Mouse (Mus musculus) hindbrain, postnatal 0 days (tissue): Measurements from ENCODE around the gene Ucp1. TPM values are rescaled to one million over a fixed set of nuclear protein-coding genes. Genes with fewer than 3 reads are reported as not detected.

ENCODE experiments used
- ATAC-seq: fragments of 200-750 bp; cut with Nextera tagmentation; 2 replicates; pipeline ENCODE4 v1.8.0; 2017; ENCODE audit warnings: mild to moderate bottlenecking, moderate TSS enrichment, moderate library complexity
- DNase-seq: peaks from one replicate; pipeline ENCODE4 v3.0.0-alpha.2; 2015; ENCODE audit warnings: low spot score
- H3K27ac ChIP-seq: fragments of 300-500 bp; sonication (generic); 2 replicates; pipeline ENCODE4 v1.5.1; 2014; ENCODE audit warnings: mild to moderate bottlenecking
- H3K27me3 ChIP-seq: fragments of 300-500 bp; sonication (generic); 2 replicates; pipeline ENCODE4 v1.6.1; 2014; ENCODE audit warnings: low read length, mixed read lengths; ENCODE audit not compliant: insufficient read depth
- H3K36me3 ChIP-seq: fragments of 300-500 bp; sonication (generic); 2 replicates; pipeline ENCODE4 v1.6.1; 2014; ENCODE audit warnings: low read length, mixed read lengths; ENCODE audit not compliant: insufficient read depth
- H3K4me1 ChIP-seq: fragments of 300-500 bp; sonication (generic); 2 replicates; pipeline ENCODE4 v1.6.1; 2014; ENCODE audit warnings: antibody characterized with exemption, low read length, mixed read lengths; ENCODE audit not compliant: insufficient read depth
- H3K4me2 ChIP-seq: fragments of 300-500 bp; sonication (generic); 2 replicates; pipeline ENCODE4 v1.6.1; 2014; ENCODE audit warnings: low read depth, mild to moderate bottlenecking, low read length, moderate library complexity, mixed read lengths
- H3K4me3 ChIP-seq: fragments of 300-500 bp; sonication (generic); 2 replicates; pipeline ENCODE4 v1.5.1; 2014; ENCODE audit warnings: low read length
- H3K9ac ChIP-seq: fragments of 300-500 bp; sonication (generic); replicated peaks from 2 replicates; pipeline ENCODE4 v1.6.1; 2014; ENCODE audit warnings: mild to moderate bottlenecking, low read length, moderate library complexity, mixed read lengths
- H3K9me3 ChIP-seq: fragments of 300-500 bp; sonication (generic); 2 replicates; pipeline ENCODE4 v1.6.1; 2016; ENCODE audit warnings: low read length, mixed read lengths
- CTCF ChIP-seq: IDR thresholded peaks from 2 replicates; pipeline ENCODE4 v1.5.1; 2016; ENCODE audit warnings: antibody characterized with exemption, control low read depth, low read depth
- WGBS: fragments of 180-500 bp; shearing (Covaris S2); extraction: QIAGEN DNeasy Blood & Tissue Kit; methylation state at CpG from one replicate; pipeline ENCODE4 v1.1.7; 2014; 5-methylcytosine and 5-hydroxymethylcytosine counted together
- polyA plus RNA-seq: library from polyadenylated mRNA; unstranded; fragments of >200 nt; fragmentation: Nextera tagmentation; extraction: Ambion mirVana; gene quantifications from 2 replicates; pipeline ENCODE4 v1.2.1, GENCODE M21; 2015
- total RNA-seq: library from RNA; depleted of rRNA; stranded (reverse); fragments of >200 nt; gene quantifications from 2 replicates; pipeline ENCODE4 v1.2.3, GENCODE M21; 2014; rRNA removed

Gene Ucp1
- 0.29 and 0.31 TPM in 2 replicates for total RNA-seq
- 0.09 and 0.14 TPM in 2 replicates for polyA plus RNA-seq

DNA sequence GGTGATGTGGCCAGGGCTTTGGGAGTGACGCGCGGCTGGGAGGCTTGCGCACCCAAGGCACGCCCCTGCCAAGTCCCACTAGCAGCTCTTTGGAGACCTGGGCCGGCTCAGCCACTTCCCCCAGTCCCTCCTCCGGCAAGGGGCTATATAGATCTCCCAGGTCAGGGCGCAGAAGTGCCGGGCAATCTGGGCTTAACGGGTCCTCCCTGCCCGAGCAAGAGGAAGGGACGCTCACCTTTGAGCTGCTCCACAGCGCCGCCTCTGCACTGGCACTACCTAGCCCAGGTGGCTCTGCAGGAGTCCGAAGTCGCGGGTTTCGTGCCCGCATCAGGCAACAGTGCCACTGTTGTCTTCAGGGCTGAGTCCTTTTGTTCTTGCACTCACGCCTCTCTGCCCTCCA, at the start of gene Ucp1:
Gene Ucp1, plus strand, starts transcription at position 177 of the 400 bp plus-strand sequence.
- no peaks in the 10 kb centered on the region for H3K9me3 ChIP-seq
- H3K27ac ChIP-seq, result no peak within 1 kb of the TSS
- 6% methylated on average over 20 of the region's 20 CpGs for WGBS
- H3K27me3 ChIP-seq, result no peaks in the 10 kb centered on the region
- no peak within 1 kb of the TSS for H3K9ac ChIP-seq
- peak within 1 kb of the TSS; percentile 53 for H3K4me2 ChIP-seq
- DNase-seq, result peak; percentile 10
- 0 out of 2 replicates have a peak, but pooled peaks have one; percentile 32 for TF ChIP-seq CTCF
- peak within 1 kb of the TSS; percentile 30 for H3K4me3 ChIP-seq
- no peaks in the 10 kb centered on the region for H3K4me1 ChIP-seq
- ATAC-seq, result 0 out of 2 replicates have a peak, but pooled peaks have one; percentile 21
- H3K36me3 ChIP-seq, result no peaks in the 10 kb centered on the region

DNA sequence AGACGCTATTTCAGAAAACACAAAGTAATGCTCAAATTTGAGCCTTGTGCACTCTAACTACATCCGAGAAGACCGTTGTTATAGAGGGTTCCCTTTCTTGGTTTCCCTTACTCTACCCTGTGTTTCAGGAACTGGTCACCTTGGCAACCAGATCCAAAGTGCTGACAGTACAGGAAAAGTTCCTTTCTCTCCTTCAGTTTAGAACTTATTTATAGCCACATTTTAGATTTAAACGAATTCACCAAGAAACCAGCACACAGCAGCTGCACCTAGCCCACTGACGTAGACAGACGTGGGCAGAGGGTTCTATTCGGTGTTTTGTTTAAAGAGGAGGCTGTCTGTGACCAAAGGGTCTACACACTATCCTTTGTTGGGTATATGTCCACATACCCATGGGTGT, 46.0 kb upstream of the Ucp1 start:
- H3K36me3 ChIP-seq, result peaks cover 10% of the 10 kb centered on the region; the same call in 1 of the 2 replicates
- no peak overlapping the region for H3K9ac ChIP-seq
- H3K4me1 ChIP-seq, result no peaks in the 10 kb centered on the region
- 90% methylated on average over 7 of the region's 7 CpGs for WGBS
- no peaks in the 10 kb centered on the region for H3K27me3 ChIP-seq
- H3K4me3 ChIP-seq, result no peak overlapping the region
- TF ChIP-seq CTCF, result no peak
- DNase-seq, result no peak
- H3K27ac ChIP-seq, result no peak overlapping the region
- H3K9me3 ChIP-seq, result no peaks in the 10 kb centered on the region
- H3K4me2 ChIP-seq, result no peak overlapping the region
- ATAC-seq, result no peak

DNA sequence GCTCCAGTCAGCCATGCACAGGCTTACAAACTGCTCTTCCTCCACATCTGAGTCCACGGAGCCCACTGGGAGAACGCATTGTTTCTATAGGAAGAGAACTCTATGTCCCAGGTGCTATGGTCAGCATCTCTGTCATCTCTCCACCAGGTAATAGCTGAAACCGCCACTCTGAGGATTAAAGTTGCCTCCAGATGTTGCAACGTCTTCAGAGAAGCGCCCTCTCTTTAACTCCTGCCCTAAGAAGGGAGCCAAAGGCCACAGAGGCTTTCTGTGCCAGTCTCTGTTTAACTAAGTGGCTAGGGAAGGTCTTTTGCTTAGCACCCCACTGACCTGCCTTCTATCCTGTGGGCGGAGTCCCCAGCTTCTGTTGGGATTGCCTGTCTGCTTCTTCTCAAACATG, 39.3 kb upstream of the Ucp1 start:
- Histone ChIP-seq H3K9ac (no peak overlapping the region), H3K27me3 (no peaks in the 10 kb centered on the region), H3K4me3 (no peak overlapping the region), H3K4me2 (no peak overlapping the region), H3K9me3 (no peaks in the 10 kb centered on the region), H3K27ac (no peak overlapping the region), H3K36me3 (peaks cover 29% of the 10 kb centered on the region), H3K4me1 (no peaks in the 10 kb centered on the region)
- no peak for DNase-seq
- TF ChIP-seq CTCF, result no peak
- WGBS, result 92% methylated on average over 6 of the region's 6 CpGs
- ATAC-seq, result no peak

DNA sequence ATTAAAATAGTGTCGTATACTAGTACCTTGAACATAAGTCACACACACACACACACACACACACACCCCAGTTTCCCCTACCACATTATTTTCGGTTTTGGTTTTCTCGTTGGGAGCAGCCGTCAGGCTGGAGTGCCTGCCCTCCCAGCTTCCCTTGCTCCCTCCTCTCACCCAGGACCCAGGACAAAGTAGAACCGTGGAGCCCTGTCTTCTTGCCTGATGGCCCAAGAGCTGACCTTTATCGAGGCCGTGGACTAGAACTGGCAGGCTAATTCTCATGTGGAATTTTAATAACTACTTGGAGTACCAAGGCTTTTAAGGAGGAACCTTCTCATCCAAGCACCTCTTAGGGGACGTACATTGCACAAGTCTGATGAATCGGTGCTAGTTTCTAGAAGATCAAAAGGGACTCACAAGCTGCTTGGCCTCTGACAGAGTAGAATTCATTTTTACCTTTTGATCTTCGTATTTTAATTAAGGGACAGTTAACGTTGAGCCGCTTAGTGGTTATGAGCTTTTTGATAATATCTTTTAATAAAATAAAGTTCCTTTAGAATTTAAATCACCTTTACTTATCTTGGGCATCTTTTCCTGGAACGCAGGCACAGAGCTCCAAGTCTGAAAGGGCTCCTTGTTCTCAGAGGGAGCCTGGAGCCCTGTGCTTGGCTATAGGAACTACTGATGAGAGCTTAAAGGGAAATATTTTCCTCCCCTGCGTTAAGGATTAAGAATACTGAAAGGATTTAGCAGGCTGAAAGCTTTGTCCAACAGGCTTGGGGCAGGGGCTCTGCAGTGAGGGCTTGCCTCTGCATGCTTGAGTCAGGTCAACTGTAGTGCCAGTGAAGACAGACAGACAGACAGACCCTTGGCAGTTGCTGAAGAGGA, 38.5 kb upstream of the Ucp1 start:
- DNase-seq, result no peak
- ATAC-seq, result no peak
- no peak for TF ChIP-seq CTCF
- Histone ChIP-seq H3K27ac (no peak overlapping the region), H3K27me3 (no peaks in the 10 kb centered on the region), H3K4me3 (no peak overlapping the region), H3K9me3 (no peaks in the 10 kb centered on the region), H3K4me1 (no peaks in the 10 kb centered on the region), H3K4me2 (no peak overlapping the region), H3K36me3 (peaks cover 36% of the 10 kb centered on the region), H3K9ac (no peak overlapping the region)
- 76% methylated on average over 14 of the region's 14 CpGs for WGBS

DNA sequence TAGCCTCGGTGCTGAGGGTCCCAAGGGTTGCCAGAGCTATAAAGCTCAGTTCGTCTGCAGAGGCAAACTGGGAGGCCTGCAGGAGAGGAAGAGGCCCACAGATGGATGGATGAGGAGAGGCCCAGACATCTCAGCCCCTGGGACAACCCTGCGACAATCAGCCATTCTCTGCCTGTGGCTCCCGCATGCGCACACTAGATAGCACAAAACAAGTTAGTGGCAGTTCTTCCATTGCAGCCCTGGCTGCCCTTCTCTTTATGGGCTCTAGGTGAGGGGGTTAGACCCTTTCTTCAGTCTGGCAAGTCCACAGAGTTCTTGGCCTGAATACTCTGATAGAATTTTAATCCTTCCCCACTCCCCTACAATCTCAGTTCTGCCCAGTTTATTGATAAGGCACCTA, 37.4 kb upstream of the Ucp1 start:
- no peak for DNase-seq
- 84% methylated on average over 5 of the region's 5 CpGs for WGBS
- H3K4me3 ChIP-seq, result no peak overlapping the region
- no peak overlapping the region for H3K27ac ChIP-seq
- H3K4me2 ChIP-seq, result no peak overlapping the region
- peaks cover 42% of the 10 kb centered on the region for H3K36me3 ChIP-seq
- no peak overlapping the region for H3K9ac ChIP-seq
- H3K27me3 ChIP-seq, result no peaks in the 10 kb centered on the region
- TF ChIP-seq CTCF, result no peak
- H3K9me3 ChIP-seq, result no peaks in the 10 kb centered on the region
- ATAC-seq, result no peak
- no peaks in the 10 kb centered on the region for H3K4me1 ChIP-seq

DNA sequence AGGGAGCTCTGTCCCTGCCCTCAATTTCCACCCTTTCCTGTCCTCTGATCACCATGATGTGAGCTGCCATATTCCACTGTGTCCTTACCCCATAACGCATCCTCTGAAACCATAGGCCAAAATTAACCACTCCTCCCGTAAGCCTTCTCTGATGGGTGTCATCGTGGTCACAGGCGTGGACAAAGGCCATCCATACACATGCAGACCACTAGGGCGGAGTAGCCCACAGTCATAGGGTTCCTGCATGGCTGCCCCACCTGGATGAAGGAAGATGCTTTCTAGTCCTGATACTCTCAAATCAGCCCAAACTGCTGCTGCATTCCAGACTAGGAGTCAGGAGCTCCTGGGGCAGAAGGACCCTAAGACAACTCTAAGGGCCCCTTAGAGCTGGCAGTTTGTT, 32.5 kb upstream of the Ucp1 start:
- no peak for TF ChIP-seq CTCF
- peaks cover 42% of the 10 kb centered on the region; the same call in 1 of the 2 replicates for H3K36me3 ChIP-seq
- H3K9me3 ChIP-seq, result no peaks in the 10 kb centered on the region
- no peak for ATAC-seq
- H3K4me1 ChIP-seq, result no peaks in the 10 kb centered on the region
- H3K4me2 ChIP-seq, result no peak overlapping the region
- H3K27me3 ChIP-seq, result no peaks in the 10 kb centered on the region
- H3K4me3 ChIP-seq, result no peak overlapping the region
- 90% methylated on average over 5 of the region's 5 CpGs for WGBS
- no peak overlapping the region for H3K27ac ChIP-seq
- no peak for DNase-seq
- no peak overlapping the region for H3K9ac ChIP-seq
